Mouse (Mus musculus) urinary bladder, postnatal 4 days (tissue): ENCODE results near the gene Anapc5.

Experiments used
- DNase-seq, 2 experiments: peaks; one replicate each; pipeline ENCODE4 v3.0.0; 2021 to 2022; ENCODE audit warnings: low spot score in 2 of 2

The Anapc5 gene

DNA sequence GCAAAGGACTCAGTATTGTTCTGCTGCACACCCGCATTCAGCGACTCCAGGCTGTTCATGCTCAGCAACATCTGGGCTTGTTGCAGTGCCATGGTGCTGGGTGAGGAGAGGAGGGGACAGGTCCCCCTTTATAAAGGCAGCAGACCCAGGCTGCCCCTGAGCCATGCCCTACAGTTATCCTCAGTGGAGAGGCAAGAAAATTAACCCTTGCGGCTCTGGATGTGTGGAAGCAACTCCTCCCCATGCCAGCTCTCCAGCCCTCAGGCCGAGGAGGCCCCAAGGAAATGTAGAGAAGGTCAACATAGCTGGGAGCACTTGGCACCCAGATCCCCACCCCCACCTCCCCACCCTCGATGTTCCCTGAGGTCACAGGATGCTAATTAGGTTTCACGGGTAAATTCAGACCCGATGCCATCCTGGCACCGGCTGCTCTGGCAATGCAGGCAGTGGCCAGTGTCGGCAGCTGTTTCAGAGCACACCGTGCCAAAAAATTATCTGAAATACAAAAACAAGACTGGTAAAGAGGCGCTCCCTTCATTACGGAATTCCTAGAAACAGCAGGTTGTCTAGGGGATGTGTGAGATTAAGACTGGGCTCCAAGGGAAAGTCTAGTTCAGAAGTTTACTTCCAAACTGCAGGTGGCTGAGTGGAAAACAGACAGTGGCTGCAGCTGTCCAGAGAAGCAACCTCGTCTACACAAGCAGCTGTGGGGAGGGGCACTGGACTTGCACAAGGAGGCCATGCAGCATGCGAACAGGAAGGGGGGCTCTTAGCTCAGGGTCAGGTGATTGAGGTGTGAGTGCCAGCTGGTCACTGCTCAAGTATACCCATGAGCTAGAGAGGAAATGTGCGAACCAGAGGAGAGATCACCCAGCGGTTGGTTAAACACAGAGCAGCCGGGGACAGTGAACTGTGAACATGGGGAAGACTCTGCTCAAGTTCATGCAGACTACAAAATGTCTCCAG is 21.5 kb downstream of the Anapc5 start:
- no peak for DNase-seq

DNA sequence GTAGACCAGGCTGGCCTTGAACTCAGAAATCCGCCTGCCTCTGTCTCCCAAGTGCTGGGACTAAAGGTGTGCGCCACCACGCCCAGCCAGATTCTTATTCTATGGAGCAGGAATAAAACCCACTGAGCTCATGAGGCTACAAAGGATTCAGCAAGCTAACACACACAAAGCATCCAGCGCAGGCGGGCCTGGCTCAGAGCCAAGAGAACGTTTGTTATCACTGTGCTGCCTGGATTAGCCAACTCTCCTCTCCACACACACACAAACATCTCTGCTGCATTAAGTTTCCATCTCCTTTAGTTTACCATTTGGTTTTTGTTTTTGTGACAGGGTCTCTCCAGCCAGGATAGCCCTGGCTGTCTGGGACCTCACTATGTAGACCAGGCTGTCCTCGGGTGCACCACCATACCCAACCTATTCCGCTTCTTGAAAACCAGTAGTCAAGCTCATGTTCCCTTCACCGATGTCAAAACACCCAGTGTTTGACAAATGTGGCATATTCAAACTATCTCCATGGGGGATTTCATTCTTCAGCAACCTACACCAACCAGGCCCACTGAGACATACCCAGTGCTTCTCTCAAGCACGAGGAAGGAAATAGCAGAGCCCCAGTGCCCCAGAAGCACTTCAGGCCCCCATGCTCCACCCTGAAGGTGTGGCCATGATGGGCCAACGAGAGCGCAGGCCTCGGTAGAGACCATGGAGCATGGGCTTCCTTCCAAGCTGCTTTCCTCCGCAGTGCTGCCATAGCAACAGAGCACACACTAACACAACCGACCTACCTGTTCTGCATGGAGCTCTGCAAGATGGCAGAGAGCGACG is 22.4 kb downstream of the Anapc5 start:
- DNase-seq: peak; percentile 59 to 76

DNA sequence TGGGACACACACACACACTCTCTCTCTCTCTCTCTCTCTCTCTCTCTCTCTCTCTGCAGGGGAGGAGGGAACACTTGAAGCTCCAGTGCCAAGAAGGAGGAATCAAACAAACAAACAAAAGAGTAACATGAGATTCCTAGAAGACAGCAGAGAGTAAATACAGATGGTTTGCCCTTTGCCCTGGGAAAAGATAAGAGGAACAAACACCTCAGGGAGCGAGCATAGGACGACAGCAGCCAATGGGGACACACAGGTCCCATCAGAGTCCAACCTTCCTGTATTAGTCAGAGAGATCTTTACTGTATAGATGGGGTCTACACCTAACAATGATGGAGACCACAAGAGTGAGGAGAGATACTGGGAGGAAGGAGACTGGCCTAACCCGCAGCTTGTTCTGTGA is 23.3 kb downstream of the Anapc5 start:
- no peak for DNase-seq

DNA sequence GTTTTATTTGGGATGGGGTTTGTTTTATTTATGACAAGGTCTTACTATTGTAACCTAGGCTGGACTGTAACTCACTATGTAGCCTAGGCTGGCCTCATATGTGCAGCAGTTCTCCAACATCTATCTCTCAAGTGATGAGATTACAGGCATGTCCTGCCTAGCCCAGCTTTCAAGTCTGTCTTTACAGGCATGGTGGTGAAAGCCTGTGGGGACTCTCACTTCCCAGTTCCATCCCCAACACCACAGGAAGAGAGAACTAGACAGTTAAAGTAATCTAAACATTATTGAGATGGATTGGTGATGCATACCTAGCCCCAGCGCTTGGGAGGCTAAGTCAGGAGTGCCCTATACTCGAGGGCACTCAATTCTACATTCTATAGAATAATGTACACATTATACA is 32.4 kb downstream of the Anapc5 start:
- no peak for DNase-seq

DNA sequence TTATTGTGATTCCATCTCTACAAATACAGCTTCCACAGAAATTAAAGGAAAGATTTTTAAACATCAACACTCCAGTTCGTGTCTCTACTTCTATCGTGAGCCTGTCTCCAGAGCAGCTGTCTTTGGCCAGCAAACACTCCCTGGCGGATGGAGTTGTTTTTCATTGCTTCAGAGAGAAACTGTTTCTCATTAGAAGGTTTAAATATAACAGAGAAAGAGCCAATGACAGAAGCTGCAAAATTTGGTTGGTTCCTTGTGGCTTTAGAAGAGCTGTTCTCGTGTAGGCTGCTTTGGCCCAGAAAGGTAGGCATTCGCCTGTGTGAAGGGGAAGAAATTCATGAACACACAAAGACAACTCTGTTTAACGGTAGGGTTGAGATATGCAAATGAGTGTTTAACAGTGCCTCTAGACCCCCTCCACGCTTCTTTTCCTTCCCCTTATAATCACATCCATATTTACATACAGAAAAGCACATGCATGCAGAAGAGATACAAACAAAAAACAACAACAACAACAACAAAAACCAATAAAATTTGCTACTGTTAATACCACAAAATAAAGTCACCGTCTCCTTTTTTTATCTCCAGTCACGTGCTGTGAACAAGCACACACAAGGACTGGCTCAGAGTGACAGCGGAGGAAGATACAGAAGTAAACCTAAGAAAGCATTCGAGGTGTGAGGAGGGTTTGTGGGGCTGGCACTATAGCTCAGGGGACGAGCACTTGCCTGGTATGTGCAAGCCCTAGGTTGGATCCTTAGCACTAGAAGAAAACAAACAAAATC is 34.9 kb downstream of the Anapc5 start:
- no peak for DNase-seq

DNA sequence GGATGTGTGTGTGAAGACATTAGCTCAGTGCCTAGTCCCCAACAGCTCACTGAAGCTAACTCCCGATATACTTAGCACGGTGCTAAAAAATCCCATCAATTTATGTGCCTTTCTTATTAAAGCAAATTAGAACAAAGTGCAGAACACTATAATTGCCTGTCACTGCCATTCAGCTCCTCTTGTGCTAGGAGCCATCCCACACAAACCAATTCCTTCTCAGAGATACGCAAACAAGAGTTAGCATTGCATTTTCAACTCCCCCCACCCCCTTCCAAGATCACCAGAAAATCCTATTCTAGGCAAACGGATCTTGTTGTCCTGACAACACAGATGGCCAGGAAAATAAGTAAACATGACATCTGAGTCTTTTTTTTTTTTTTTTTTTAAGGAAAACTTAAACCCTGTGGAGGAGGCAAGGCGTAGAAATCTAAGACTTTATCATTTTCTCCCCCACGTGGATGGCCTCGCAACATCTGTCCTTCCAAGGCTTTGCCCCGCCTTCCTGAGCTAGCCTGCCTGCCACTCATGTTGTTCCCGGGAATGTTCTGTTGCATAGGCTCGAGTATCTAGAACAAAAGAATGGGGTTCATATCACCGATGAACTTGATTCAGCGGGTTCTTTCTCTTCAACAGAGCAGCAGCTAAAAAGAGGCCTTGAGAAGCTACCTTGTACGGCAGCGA is 37.3 kb downstream of the Anapc5 start:
- DNase-seq: no peak

DNA sequence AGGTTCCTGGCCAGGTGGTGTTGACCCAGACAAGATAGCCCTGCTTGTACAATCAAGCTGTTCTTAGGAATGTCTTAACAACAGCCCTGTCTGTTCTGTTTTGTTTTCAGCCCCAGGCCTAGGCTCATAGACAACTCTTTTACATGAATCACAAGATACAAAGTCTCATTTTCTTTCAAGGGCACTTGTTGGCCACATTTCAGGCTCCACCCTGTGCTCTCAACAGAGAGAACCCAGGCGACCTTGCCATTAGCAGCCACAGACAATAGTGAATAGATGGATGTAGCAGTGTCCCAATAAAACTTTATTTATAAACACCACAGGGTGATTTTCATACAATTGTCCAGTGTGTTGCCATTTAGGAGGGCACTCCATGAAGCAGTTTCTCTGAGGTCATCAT is 39.1 kb downstream of the Anapc5 start:
- DNase-seq: no peak

DNA sequence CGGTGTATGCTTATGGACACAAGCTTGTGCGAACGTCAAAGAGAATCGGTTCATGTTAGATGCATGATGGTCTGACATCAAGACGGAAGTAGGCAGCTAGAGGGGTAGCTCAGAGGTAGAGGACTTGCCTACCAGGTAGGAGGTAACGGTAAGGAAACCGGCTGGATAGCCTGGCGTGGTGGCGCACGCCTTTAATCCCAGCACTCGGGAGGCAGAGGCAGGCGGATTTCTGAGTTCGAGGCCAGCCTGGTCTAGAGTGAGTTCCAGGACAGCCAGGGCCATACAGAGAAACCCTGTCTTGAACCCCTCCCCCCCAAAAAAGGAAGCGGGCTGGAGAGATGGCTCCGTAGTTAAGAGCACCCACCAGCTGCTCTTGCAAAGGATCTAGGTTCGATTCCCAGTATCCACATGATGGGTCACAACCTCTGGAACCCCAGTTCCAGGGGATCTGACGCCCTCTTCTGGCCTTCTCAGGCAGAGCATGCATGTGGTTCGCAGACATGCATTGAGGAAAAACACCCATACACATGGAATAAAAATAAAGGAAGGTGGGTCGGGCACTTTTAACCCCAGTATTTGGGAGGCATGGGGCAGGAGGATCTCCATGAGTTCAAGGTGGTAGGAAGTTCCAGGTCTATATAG is 40.2 kb downstream of the Anapc5 start:
- DNase-seq: no peak

DNA sequence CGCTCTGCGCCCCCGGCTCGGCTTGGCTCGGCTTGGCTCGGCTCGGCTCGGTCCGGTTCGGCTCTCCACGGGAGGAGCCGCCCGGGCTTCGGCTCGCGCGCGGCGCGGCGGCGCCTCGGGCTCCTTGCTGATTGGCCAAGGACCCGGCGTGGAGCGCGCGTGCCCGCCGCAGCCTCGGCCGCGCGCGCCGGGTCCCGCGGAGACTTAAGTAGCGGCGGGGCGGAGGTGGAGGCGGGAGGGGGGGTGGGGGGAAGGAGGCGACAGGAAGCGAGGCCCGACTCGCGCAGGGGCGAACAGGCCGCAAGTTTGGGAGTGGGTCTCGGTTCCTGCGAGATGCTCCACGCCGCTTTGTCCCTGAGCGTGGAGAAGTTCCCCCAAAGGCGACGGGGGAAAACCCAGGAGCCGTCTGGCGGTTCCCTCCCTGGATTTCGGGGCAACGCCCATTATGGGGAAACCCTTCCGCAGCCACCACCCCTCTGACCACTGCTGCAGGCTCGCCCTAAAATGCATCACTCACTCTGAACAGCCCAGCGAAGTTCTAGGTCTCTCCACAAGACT is 41.8 kb downstream of the Anapc5 start, which contains the start of gene Camkk2:
TSS of gene Camkk2 (minus strand) at position 133 of the 558 bp plus-strand sequence.
- DNase-seq: peak; percentile 84 to 87

DNA sequence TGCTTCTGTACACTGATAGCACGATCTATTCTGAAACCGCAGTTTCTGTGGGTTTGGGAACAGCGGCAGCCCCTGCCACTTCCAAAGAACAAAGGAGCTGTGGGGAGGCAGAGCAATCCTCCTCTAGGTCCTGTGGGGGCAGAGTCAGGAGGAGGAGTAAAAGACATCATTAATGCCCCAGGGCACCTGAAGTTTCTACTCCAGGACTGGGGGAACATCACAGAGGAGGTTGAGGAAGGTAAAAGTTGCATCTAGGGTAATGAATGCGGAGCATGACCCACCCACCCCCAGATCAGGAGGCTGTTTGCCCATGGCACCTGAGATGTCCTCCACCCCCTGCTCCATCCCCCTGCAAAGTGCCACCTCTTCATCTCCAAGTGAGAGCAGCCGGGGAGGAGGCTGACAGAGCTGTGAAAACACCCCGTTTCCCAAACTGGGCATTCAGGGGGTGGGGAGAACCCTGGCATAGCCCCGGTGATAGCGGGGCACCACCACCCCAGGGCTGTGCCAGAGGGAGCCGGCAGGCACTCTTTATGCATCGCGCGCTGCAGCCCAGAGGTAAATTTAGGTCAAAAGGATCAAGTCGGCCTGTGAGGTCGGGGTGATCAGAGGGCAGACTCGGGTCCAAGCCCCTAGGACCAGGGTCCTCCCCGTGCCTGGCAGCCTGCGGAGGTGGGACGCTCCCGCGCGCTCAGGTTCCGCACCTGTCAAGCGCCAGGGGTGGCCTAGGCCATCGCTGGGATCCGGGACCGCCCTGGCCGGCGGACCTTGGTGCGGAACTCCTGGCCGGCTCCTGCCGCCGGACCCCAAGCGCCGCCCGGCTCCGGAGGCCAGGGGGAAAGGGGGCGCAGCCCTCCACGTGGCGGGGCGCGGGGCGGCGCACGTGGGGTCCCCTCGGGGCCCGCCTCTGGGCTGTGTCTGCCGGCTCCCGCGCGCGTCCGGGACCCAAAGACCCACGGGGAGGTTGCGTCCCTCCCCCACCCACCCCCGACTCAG is 42.6 kb downstream of the Anapc5 start:
- no peak for DNase-seq

DNA sequence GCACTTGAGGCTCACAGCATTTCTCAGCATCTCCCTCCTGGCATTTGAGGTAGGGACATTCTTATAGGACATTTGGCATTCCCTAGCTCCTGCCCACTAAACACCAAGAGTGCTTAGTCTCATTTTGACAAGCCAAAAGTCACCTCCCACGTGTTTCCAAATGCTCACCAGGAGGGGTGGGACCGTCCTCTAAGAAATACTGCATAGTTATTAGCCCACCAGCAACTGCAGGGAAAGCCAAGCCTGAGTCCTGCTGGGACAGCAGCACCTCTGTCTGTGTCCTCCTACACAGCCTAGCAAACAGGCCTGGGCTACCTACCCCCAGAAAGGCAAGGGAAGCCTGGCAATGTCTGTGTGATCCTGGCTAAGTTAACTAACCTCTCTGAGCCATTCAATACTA is 43.8 kb downstream of the Anapc5 start:
- DNase-seq: no peak

DNA sequence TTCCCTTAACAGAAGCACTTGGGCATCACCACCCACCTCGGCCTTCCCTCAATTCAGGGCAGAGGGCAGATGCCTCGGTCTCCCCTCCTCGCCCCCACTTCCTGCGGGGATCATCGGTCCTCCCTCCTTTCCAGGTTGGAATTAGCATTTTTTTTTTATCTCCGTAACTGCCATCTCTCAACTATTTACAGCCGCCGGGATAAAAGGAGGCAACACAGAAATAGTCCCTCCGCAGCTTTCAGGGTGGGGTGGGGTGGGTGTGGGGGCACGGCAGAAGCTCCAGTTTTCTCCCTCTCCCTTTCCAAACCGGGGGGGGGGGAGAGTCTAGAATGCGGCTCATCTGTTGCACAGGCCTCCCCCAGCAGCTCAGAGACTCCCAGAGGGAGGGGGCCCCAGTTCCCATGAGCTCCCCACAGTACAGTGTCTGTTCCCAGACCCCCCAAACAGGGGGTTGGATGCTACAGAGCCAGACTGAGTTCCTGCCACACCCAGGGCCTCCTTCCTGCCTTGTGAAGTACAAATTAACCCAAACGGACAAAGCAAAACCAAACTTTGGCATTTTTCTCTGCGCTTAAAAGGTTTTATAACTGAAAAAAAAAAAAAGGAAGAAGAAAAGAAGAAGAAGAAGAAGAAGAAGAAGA is 45.4 kb downstream of the Anapc5 start:
- DNase-seq: no peak

DNA sequence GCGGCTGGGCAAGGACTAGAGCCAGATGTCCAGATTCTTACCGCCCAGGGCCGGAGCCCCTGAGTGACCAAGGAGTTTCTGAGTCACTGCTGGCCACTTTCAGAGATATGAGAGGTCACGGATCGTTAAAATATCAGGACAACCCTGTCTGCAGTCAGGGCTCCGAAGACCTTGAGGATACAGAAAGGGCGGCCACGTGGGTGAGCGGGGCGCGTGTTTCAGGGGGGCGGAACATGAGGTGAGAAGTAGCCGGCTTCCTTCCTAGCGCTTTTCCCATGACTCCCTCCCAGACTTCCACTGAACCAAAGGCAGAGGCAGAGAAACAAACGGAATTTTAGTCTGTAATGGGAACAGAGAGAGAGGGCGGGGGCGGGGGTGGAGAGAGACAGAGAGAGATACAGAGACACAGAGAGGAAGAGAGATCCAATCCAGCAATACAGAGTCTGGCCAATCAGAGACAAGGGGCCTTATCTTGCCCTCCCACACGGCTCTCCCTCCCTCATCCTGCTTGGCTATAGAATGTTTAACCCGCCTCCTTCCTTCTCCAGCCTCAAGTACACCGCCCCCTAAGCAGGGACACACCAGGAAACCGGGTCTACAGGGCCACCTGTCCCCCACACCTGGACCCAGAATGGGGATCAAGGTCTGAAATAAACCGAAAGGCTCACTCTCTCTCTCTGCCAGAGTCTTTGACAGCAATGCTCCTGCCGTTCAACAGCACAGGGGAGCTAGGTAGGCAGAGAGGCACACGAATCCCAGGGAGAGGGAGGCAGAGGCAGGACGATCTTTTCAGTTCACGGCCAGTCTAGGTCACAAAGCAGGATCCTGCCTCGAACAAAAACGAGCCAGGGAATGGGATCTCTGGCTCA is 46.2 kb downstream of the Anapc5 start:
- no peak for DNase-seq

DNA sequence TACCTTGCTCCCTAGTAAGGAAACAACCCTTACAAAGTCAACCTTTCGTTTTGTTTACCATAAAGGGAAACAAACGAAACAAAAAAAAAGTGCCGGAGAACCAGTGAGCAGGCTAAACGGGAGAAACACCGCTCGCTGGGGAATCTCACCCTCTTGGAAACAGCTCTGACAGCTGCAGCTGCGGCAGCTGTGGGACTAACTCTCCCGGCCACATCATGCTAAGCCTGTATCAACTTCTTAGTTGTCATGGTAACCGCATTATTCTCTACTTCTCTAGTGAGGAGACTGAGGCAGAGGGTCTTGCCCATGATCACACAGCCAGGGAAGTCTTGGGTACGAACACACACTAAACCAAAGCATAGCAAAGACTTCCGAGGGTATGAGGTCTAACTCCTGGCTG is 47.4 kb downstream of the Anapc5 start:
- DNase-seq: no peak

DNA sequence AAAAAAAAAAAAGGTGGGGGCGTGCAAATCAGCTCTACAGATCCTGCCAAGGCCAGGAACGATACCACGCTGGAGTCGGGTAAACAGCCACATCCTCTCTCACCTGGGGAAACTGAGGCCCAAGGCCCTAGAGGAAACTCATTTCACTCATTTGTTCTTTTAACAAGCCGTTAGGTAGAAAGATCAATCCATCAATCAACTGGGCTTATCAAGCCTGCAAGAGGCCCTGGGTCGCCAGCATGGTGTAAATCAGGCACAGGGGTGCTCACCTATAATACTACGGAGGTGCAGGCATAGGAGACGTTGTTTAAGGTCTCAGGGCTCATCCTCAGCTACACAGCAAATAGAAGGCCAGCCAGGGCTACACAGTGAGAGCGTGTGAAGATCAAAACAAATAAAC is 49.7 kb downstream of the Anapc5 start:
- DNase-seq: no peak

DNA sequence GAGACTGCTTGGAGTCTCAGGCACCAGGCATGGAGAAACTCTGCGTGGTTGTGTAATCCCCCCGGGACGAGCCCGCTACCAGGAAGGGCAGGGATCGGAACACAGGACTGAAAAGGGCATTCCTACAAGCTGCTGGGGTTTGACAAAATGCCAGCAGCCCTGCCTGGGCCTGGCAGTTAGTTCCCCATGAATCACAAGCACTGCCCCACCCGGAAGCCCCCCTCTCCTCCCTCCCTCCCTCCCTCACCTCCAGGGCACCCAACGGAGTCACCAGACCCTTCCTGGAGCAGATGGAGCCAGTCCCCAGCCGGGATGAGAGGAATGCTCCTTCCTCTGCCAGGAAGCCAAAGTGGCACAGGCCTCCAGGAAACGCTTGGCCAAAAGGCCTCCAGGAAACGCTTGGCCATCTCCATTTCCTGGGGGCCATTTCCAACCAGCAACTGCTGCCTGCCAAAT is 50.3 kb downstream of the Anapc5 start:
- DNase-seq: peak; percentile 70 to 71

DNA sequence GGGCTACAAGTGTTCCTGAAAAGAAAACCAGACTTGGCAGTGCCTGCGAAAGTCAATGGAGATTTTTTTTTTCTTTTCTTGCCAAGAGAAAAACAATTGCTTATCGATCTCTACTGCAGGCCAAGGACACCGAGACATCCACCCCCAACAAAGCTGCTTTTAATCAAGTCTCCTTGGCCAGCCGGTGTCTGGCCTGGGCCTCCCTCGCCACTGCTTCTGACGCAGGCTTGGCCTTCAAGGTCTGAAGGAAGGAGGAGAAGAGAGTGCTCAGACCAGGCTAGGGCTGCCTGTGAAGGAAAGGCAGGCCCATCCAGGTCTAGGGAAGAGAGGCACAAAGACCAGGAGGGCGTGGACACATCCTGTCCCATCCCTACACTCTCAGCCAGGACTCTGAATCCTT is 50.8 kb downstream of the Anapc5 start:
- DNase-seq: peak in 1 of 2 experiments; percentile 74
